Mouse (Mus musculus) T-helper 1 cell (primary cell): ENCODE measurements around the gene Hist2h2ac.
"Not testable (repeated sequence)": the region's sequence is repeated elsewhere in the genome, so short reads cannot be mapped to it uniquely, and the experiment has no call there.

Experiments used
- in situ Hi-C: fragments of 300-600 bp; cut with MboI, MseI; formaldehyde crosslinking; loops from one replicate; pipeline ENCODE4 v1.15.1; 2025; ENCODE audit warnings: high pct_unique_total_duplicates

The Hist2h2ac gene

DNA sequence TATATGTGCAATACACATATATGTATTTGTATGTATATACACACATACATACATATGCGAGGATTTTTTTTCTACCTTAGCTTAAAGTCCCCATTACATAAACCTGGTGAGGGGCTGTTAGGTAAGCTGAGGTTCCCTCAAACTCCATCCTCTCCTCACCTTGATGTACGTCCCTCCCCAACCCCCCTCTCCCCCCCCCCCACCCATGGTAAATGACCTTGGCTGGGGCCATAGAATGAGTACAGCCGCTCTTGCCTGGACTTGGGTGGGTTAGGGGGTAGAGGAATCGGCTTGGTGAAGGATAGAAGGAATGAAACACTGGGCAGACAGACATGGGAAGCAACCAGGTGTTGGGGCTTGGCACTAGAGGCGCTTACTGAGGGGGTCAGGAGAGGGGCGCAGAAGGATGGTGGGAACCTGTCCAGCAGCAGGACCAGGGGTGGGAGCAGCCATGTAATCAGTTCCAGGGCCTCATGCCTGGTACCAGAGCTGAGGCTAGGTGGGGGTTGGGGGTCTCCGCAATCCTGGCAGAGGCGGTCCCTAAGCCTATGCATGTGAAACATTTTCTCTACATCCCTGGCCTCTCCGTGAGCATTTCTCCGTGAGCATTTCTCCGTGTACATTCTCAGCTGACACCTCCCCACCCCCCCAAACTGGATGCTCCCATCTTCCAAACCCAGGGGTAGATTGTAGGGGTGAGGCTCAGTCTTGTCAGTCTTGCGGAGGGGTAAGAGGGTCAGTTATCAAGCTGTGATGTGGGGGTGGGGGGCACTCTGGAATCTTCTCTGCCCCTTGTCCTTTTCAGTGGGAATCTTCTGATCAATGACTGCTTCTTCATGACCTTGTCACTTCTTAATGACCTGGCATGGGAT is 38.9 kb downstream of the Hist2h2ac start:
- in situ Hi-C loops = no loop called here

DNA sequence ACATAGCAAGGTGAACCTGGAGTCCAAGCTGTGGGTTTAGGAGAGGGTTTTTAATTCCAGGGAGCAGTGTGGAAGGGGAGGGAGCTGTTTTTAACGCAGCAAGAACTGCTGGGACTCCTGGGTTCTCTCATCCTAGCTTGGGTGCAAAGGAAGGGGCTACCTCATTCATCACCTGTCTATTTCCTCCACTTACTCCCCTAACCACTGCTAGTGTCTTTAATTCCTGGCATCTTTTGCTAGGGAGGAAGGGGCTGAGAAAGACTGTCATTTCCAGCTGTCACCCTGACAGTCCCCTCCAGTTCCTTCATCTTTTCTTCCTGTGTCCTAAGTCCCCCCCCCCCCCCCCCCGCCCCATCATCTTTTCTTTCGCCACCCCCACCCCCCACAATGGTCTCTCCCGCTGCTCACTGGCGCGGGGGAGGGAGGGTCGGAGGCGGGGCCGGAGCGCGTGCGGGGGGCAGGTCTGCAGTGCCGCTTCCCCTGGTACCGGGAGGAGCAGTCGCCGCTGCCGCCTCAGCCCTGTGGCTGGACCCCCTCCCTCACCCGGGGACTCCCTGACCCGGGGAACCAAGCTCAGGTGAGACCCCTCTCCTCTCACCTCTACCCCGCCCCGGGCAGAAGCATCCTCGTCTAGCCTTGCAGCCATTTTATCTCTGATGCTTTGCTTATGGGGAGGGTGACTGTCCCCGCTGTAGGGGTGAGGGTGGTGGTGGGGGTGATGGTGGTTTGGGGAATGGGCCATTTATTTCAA is 39.8 kb downstream of the Hist2h2ac start, which contains the start of gene Sv2a:
Sv2a (plus strand) TSS at position 425 of the 751 bp plus-strand sequence.
- in situ Hi-C loops = no loop called here

DNA sequence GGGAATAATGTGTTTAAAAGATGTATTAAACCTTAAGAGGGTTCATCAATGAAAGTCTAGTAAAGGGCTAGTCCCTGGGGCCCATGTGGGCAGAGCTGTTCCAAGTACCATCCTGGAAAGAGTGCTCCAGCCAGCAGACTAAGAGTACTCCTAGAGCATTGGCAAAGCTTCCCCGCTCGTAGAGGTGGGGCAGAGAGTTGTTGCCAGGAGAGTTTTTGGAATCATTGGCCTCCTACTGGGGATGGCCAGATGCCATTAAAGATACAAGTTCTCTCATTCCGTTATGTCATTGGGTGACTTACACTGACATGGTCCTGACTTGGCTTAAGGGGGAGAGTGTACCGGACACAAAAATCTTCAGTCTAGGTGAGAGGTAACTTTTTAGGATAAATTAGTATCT is 41.1 kb downstream of the Hist2h2ac start:
- in situ Hi-C loops = loop anchor here (5.0 kb wide), 1 partner anchor 53 kb away; no protein-coding TSS in a partner anchor

DNA sequence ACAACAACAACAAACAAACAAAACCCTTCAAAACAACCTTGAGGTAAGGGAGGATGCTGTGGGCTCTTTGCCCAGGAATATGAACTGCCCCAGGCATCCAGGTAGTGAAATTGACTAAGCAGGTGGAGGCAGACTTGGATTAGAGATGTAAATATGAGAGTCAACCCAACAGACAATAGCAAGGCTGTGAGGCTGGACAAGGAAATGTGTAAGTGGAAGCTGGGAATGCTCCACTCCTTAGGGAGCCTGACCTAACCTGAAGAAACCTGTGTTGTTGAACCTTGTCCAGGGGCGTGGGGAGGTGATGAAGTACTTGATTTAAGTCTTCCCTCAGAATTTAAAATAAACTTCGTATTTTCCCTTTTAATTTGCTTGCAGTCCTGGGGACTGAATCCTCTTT is 41.8 kb downstream of the Hist2h2ac start:
- in situ Hi-C loops = loop anchor here (5.0 kb wide), 1 partner anchor 53 kb away; no protein-coding TSS in a partner anchor

DNA sequence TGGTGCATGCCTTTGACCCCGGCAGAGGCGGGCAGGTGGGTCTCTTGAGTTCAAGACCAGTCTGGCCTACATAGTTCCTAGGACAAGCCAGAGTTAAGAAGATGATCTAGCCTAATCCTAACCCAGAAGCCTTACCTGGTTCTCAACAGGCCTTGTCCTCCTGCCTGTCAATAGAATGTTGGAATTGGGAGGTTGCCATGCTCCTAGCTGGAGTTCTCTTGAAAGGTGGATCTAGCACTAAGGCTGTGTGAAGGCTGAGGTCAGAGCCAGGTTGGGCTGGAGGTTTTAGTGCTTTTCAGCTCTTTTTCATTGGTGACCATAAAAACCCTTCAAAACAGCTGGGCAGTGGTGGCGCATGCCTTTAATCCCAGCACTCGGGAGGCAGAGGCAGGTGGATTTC is 42.3 kb downstream of the Hist2h2ac start:
- in situ Hi-C loops = loop anchor here (5.0 kb wide), 1 partner anchor 54 kb away; no protein-coding TSS in a partner anchor

DNA sequence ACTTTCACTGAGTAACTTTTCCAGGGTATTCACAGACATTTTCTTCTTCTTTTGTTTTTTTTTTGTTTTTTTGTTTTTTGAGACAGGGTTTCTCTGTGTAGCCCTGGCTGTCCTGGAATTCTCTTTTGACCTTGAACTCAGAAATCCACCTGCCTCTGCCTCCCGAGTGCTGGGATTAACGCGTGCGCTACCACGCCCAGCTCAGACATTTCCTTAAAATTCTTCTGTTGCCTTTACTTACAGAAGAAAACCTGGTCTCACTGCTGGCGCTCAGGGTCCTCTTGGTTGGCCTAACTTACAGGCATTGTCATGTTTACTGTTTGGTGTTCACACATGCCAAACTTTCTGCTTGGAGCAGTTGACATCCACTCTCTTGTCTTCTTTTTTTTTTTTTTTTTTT is 45.4 kb downstream of the Hist2h2ac start:
- in situ Hi-C loops = loop anchor here (5.0 kb wide), 1 partner anchor 57 kb away; no protein-coding TSS in a partner anchor

DNA sequence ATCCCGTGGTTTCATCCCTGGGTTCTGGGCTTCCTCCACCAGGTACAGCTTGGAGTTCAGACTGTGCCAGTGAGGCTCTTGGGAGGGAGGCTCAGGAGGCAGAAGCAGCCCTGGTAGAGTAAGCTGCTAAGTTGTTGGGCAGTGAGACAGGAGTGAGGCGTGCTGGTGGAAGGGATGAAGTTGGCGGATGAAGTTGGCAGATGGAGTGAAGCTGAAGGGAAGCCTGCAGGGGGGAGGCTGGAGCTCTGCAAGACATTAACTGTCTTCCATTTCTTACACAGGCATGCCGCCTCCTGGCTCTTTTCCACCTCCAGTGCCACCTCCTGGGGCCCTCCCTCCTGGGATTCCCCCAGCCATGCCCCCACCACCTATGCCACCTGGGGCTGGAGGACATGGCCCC is 46.6 kb downstream of the Hist2h2ac start:
- in situ Hi-C loops = not testable (repeated sequence)

DNA sequence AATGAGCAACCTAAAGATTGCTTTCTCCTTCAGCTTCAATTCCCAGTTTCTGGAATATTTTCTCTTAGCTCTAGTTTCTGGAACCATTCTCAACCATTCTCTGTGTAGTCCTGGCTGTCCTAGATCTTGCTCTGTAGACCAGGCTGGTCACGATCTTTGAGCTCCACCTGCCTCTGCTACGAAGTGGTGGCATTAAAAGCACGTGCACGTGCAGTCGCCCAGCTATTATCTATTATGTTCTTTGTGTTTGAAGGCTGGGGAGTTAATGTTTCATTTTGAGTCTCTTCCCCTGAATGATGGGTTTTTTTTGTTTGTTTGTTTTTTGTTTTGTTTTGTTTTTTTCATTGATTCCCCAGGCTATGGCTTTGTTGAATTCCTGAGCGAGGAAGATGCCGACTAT is 47.5 kb downstream of the Hist2h2ac start:
- in situ Hi-C loops = no loop called here

DNA sequence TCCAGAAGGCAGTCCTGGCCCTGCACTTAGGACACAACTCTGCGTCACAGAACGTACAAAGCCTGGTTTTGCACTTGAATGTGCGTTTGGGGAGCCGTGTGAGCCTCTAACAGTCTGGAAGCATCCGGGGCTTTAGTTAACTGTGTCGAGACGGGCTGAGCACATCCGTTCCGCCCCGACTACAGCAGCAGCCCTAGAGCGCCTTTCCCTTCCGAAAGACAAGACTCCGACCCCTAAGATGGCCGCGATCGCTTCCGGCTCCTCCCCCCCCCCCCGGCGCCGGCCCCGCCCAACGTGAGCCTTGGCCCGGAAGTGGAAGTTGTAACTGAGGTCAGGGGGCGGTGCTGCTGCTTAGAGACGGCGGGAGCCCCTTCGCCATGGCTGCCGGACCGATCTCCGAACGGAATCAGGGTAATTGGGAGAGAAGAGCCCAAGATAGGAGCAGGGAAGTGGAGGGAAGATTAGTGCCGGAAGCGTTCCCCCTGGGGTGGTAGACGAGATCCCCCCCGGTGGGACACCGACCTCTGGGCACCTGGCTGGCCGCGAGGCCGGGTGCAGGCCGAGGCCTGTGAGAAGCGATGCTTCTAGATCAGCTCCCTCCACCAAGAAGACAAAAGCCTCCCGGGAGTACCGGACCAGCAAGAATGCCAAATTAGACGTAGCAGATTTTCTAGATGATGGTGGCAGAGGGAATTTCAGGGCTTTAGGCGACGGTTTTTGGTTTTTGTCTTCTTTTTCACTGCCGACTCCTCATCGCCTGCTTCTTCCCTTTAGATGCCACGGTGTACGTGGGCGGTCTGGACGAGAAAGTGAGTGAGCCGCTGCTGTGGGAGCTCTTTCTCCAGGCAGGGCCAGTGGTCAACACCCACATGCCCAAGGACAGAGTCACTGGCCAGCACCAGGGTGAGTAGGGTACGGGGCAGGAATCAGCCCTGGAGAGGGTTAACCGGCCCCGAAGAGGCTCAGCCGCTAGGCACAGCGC is 48.2 kb downstream of the Hist2h2ac start, which contains the start of gene Sf3b4:
Sf3b4 (plus strand) TSS at position 136 of the 982 bp plus-strand sequence.
- in situ Hi-C loops = no loop called here

DNA sequence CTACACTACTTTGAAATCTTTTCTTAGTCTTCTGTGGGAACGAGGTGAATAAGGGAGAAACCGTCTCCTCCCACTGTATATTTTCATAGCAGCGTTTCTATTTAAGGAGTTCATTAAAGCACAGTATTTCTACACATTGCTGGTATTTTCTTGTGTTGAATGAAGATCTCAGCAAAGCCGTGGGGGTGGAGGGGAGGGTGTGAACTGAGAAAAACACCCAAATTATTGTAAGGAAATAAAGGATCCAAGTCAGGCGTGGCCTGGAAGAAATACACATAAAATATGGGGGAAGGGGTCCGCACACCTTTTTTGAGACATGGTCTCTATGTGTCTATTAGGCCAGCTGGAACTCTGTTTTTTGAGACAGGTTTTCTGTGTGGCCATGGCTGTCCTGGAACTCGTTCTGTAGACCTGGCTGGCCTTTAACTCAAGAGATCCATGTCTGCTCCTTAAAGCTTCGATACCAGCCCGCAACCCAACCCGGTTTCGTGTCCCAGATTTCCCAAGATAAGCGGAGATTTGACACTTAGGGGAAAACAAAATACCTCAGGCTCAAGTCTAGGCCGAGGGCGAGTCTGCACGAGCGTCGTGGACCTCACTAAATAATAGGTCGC is 49.0 kb downstream of the Hist2h2ac start:
- in situ Hi-C loops = no loop called here

DNA sequence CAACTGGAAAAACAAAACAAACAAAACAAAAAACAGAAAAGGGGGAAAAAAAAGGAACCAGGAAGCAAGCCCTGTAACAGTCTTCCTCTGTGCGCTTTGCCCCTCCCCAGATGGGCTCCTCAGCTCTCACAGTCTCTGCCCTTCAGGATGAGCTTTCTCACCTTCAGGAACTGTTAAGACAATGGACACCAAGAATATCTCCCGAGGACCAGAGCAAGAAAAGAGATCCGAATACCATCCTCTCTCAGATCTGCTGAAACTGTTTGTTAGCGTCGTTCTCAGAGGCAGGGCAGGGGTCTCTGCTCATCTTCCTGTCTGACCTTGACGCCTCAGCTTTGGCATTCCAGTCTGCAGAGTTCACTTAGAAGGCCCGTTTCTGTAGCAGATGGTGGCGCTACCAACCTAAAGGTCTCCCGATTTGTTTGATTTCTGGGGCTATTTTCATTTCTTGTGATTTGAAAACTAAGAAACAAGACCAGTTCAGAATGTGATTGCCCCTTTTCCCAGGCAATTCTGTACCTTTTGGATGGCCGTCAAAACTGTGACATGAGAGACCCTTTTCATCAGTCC is 49.6 kb downstream of the Hist2h2ac start:
- in situ Hi-C loops = no loop called here
